Mouse (Mus musculus): ENCODE results near the gene Ceacam11.
"Not testable (repeated sequence)": the region's sequence is repeated elsewhere in the genome, so short reads cannot be mapped to it uniquely, and the experiment has no call there.

Ceacam11 gene

DNA sequence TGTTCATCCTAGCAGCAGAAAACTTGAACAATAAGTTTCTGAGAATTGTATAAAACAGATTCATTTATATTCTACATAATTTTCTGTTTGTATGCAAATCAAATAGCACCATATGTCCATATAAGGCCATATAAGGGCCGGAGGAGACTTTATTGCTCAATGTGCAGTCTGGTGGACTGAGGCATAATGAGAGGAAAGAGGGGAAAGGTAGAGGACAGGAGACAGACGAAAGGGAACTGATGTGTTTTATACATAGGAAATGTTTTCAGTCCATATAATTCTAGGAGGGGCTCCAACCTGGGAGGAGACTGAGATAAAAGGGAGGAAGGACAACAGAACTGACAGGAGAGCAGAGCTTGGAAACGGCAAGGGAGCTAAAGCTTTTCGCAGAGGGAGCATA lies at the start of gene Ceacam11:
TSS of gene Ceacam11 (plus strand) at position 301 of the 400 bp plus-strand sequence.
- in situ Hi-C loops (cut with MboI, MseI) = no loop called here

DNA sequence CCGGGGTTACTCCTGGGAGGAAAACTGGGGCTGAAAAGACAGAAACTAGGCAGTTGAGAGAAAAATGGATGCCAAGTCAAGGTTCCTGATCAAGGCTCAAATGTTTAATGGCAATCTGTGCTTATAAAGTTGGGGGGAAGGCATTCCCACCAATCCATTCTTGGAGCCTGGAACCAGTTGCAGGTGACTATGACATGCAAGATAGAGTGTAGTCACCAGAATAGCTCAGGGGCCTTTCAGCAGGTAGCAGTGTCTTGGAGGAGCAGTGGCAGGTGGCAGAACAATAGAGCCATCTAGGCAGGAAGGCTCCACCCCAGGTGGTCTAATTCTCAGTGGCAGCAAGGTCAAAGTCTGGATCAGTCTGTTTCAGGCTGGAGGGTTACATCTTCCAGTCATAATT lies 29.2 kb downstream of the Ceacam11 start:
- in situ Hi-C loops (cut with MboI, MseI) = not testable (repeated sequence)

DNA sequence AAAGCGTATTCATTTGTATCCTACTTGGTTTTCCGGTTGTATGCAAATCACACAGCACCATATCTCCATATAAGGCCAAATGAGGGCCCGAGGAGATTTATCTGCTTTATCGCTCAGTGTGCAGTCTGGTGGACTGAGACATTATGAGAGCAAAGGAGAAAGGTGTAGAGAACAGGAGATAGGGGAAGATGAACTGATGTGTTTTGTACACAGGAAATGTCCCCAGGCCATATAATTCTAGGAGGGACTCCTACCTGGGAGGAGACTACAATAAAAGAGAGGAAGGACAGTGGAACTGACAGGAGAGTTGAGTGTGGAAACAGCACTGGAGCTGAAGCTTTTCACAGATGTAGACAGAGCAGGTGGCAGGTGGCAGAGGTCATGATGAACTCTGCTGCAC lies 37.7 kb downstream of the Ceacam11 start, which contains the start of gene Ceacam13:
TSS of gene Ceacam13 (plus strand) at position 301 of the 400 bp plus-strand sequence.
- in situ Hi-C loops (cut with MboI, MseI) = no loop called here

Data from T-helper 1 cell (primary cell).